Mouse (Mus musculus): ENCODE data around the gene Aspn. TPM values are rescaled to one million over a fixed set of nuclear protein-coding genes. Genes with fewer than 3 reads are reported as not detected.

Gene Aspn
- polyA plus RNA-seq (2015; fragmentation: Nextera tagmentation; extraction: Ambion mirVana): 62.9 and 89.3 TPM in 2 replicates

DNA sequence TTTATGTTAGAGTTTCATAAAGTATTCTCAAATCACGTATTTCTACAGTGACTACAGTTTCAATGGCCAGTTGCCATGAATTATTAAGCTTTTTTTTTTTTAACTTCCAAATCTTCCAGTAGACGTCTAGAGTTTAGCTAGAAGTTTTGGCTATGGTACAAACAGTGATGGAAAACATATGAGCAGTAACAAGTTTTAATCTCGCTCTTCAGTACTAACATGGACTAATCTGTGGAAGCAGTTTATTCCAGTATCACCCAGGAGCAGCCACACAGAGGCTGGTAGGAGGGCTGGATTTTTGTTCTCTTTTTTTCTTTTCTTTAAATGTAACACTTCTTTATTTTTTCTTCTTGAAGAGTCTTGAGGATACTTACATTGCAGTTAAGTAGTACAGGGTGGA lies at the start of gene Aspn:
TSS of gene Aspn (plus strand) at position 165 of the 400 bp plus-strand sequence.
- H3K4me3 ChIP-seq: peak within 1 kb of the TSS; percentile 17
- ATAC-seq (ENCODE audit: insufficient number of reproducible peaks, insufficient read depth, low FRiP score, low TSS enrichment, low read depth): no peak
- WGBS: 32% methylated on average over 3 of the region's 3 CpGs
- peak within 1 kb of the TSS; percentile 43 for H3K4me2 ChIP-seq
- no peaks in the 10 kb centered on the region for H3K9me3 ChIP-seq
- H3K36me3 ChIP-seq: no peaks in the 10 kb centered on the region
- peak within 1 kb of the TSS; percentile 82 for H3K27ac ChIP-seq
- peaks cover 26% of the 10 kb centered on the region; the same call in 1 of the 2 replicates for H3K4me1 ChIP-seq
- H3K9ac ChIP-seq: no peak within 1 kb of the TSS
- no peaks in the 10 kb centered on the region for H3K27me3 ChIP-seq

DNA sequence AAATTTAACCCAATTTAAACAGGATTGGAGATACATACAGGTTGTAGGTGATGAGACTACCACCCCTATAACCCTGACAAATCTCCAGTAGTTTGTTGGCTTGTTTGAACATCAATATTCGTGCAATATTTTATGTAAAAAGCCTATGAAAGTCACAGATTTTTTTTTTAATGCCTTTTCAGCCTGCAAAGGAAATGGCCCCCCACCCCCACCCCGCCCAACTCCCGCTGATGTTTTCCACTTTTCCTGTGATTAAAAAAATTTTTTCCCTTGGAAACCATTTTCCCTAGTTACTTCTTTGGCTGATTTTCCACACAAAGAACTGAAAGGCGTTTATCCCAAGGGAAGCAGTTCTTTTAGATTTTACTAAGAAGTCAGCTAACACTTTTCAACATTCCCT lies 39.7 kb upstream of the Aspn start, which contains the start of gene Ecm2:
TSS of gene Ecm2 (plus strand) at position 301 of the 400 bp plus-strand sequence.
- ATAC-seq (ENCODE audit: insufficient number of reproducible peaks, insufficient read depth, low FRiP score, low TSS enrichment, low read depth): no peak
- Histone ChIP-seq H3K4me1 (peaks cover 6% of the 10 kb centered on the region; the same call in 1 of the 2 replicates), H3K9me3 (no peaks in the 10 kb centered on the region), H3K4me2 (no peak within 1 kb of the TSS), H3K36me3 (no peaks in the 10 kb centered on the region), H3K9ac (no peak within 1 kb of the TSS), H3K4me3 (no peak within 1 kb of the TSS), H3K27ac (no peak within 1 kb of the TSS), H3K27me3 (no peaks in the 10 kb centered on the region)
- WGBS: 60% methylated on average over 4 of the region's 4 CpGs

DNA sequence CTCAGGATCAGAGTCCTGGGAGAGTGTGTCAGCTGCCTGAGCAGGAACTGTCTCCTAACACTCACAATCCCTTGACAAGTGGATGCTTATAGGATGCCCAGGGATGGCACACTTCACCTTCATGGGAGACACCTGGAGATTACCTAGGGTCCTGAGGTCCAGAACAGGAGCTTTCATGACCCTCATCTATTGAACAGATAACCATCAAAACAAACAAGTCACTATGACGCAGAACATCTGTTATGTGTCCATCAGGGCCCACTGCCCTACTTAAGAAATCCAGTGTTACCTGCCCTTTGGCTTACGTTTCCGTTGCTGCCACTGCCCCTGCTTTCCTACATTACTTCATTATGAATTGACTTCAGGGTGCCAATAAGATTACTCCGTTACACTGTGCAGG lies 38.5 kb upstream of the Aspn start:
- H3K4me1 ChIP-seq: peaks cover 6% of the 10 kb centered on the region; the same call in 1 of the 2 replicates
- WGBS: 68% methylated on average over 4 of the region's 4 CpGs
- no peak overlapping the region for H3K27ac ChIP-seq
- no peak overlapping the region for H3K4me2 ChIP-seq
- no peak overlapping the region for H3K9ac ChIP-seq
- H3K4me3 ChIP-seq: no peak overlapping the region
- H3K9me3 ChIP-seq: no peaks in the 10 kb centered on the region
- H3K36me3 ChIP-seq: no peaks in the 10 kb centered on the region
- H3K27me3 ChIP-seq: no peaks in the 10 kb centered on the region
- ATAC-seq (ENCODE audit: insufficient number of reproducible peaks, insufficient read depth, low FRiP score, low TSS enrichment, low read depth): no peak

GRCm38 (mm10) chr13:49507176-49507575 lies 37.1 kb upstream of the Aspn start:
- no peak for ATAC-seq (ENCODE audit: insufficient number of reproducible peaks, insufficient read depth, low FRiP score, low TSS enrichment, low read depth)
- H3K4me2 ChIP-seq: no peak overlapping the region
- H3K4me1 ChIP-seq: peaks cover 6% of the 10 kb centered on the region; the same call in 1 of the 2 replicates
- H3K36me3 ChIP-seq: no peaks in the 10 kb centered on the region
- H3K9me3 ChIP-seq: no peaks in the 10 kb centered on the region
- H3K4me3 ChIP-seq: no peak overlapping the region
- H3K27me3 ChIP-seq: no peaks in the 10 kb centered on the region
- WGBS: 60% methylated on average over 3 of the region's 3 CpGs
- no peak overlapping the region for H3K9ac ChIP-seq
- H3K27ac ChIP-seq: no peak overlapping the region

DNA sequence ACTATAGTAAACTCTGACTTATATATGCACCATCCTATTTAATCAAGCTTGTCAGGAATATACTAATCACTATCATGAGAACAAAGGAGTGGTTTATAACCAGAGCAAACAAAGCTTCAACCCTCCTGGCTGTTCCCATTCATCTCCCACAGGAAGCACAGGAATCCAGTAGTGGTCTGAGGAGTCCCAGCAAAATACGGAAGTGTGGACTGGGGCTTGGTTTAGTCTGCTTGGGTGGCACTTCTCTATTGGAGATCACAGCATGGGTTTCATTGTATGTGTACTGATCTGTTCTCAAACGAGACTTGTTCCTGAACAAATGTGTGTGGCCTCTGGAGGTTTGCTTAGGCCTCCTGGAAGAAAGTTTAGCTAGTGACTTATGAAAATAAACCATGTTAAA lies 25.5 kb upstream of the Aspn start:
- H3K36me3 ChIP-seq: no peaks in the 10 kb centered on the region
- H3K27ac ChIP-seq: no peak overlapping the region
- WGBS: 46% methylated on average over 2 of the region's 2 CpGs
- no peak overlapping the region for H3K4me2 ChIP-seq
- no peak overlapping the region for H3K9ac ChIP-seq
- no peak overlapping the region for H3K4me3 ChIP-seq
- H3K4me1 ChIP-seq: peaks cover 5% of the 10 kb centered on the region; the same call in 1 of the 2 replicates
- no peak for ATAC-seq (ENCODE audit: insufficient number of reproducible peaks, insufficient read depth, low FRiP score, low TSS enrichment, low read depth)
- H3K27me3 ChIP-seq: no peaks in the 10 kb centered on the region
- H3K9me3 ChIP-seq: no peaks in the 10 kb centered on the region

GRCm38 (mm10) chr13:49526235-49526634 lies 18.0 kb upstream of the Aspn start:
- Histone ChIP-seq H3K27ac (no peak overlapping the region), H3K4me1 (no peaks in the 10 kb centered on the region), H3K36me3 (no peaks in the 10 kb centered on the region), H3K4me3 (no peak overlapping the region), H3K9me3 (no peaks in the 10 kb centered on the region), H3K4me2 (no peak overlapping the region), H3K27me3 (no peaks in the 10 kb centered on the region), H3K9ac (no peak overlapping the region)
- 55% methylated on average over 2 of the region's 2 CpGs for WGBS
- no peak for ATAC-seq (ENCODE audit: insufficient number of reproducible peaks, insufficient read depth, low FRiP score, low TSS enrichment, low read depth)

DNA sequence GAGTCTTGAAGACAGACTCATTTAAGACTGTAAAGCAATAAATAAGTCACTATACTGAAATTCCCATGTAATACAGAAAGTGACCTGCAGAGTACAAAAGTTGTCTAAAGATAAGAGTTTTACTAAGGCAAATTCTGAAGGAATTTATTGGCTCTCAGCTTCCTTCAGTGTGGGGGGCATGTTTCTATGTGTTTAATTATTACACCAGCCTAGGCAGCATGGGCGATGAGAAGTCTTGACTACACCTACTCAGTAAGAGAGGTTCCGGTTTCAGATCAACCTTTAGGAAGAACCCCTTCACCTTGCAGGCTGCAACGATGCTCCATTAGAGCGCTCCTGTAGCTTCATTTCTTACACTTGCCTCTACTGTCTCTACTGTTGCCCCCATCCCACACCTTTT lies 13.6 kb upstream of the Aspn start:
- ATAC-seq (ENCODE audit: insufficient number of reproducible peaks, insufficient read depth, low FRiP score, low TSS enrichment, low read depth): no peak
- 94% methylated on average over 4 of the region's 4 CpGs for WGBS
- H3K9me3 ChIP-seq: no peaks in the 10 kb centered on the region

DNA sequence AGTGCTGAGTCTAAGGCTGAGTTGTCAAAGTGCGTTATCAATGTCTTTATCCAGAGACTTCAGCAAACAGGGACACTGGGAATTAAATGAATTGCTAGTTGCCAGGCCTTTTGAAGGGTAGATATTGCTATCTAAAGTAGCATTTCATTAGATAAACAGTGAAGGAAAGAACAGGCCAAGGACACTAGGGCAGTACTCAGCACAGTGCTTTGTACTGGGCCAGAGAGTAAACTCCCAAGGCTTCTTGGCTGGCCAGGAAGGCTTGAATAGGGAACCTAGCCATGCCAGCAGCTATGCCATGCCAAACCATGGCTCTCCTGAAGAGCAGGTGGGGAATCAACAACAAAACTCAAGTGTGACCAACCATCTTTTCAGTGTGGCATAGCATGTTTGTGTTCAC lies 7.3 kb upstream of the Aspn start:
- ATAC-seq (ENCODE audit: insufficient number of reproducible peaks, insufficient read depth, low FRiP score, low TSS enrichment, low read depth): no peak
- Histone ChIP-seq H3K9ac (no peak overlapping the region), H3K27me3 (no peaks in the 10 kb centered on the region), H3K27ac (no peak overlapping the region), H3K4me3 (no peak overlapping the region), H3K4me2 (no peak overlapping the region), H3K4me1 (peaks cover 4% of the 10 kb centered on the region; the same call in 1 of the 2 replicates), H3K9me3 (no peaks in the 10 kb centered on the region), H3K36me3 (no peaks in the 10 kb centered on the region)
- 95% methylated on average over 1 of the region's 1 CpGs for WGBS

More for the DNA sequence above, 13.6 kb upstream of the Aspn start:
- Histone ChIP-seq H3K36me3 (no peaks in the 10 kb centered on the region), H3K27ac (no peak overlapping the region), H3K4me2 (no peak overlapping the region), H3K4me3 (no peak overlapping the region), H3K27me3 (no peaks in the 10 kb centered on the region), H3K4me1 (no peaks in the 10 kb centered on the region), H3K9ac (no peak overlapping the region)

- no peak for ATAC-seq (ENCODE audit: insufficient number of reproducible peaks, insufficient read depth, low FRiP score, low TSS enrichment, low read depth)
- no peak overlapping the region for H3K4me3 ChIP-seq
- no peak overlapping the region for H3K9ac ChIP-seq
- H3K4me1 ChIP-seq: peaks cover 8% of the 10 kb centered on the region
- H3K36me3 ChIP-seq: no peaks in the 10 kb centered on the region
- WGBS: 50% methylated on average over 1 of the region's 1 CpGs
- H3K27ac ChIP-seq: peak overlapping the region; percentile 51; the same call in 1 of the 2 replicates
- H3K9me3 ChIP-seq: no peaks in the 10 kb centered on the region
- no peaks in the 10 kb centered on the region for H3K27me3 ChIP-seq
- no peak overlapping the region for H3K4me2 ChIP-seq
These were observed 5.5 kb upstream of the Aspn start for GRCm38 (mm10) chr13:49538693-49539092.

DNA sequence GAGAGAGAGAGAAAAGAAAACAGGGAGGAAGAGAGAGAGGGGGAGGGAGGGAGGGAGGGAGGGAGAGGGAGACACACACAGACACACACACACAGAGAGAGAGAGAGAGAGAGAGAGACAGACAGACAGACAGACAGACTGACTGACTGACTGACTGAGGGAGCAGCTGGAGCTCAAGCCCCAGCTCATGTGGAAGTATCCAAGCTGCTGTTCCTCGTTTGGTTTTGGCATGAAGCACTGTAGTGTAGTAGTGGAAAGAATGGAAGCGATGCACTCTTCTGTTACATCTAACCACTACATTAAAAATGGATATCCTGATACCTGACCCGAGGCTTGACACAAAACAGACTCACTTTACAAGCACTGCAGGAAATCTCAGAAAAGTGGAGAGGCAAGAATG lies 1.4 kb downstream of the Aspn start:
- H3K36me3 ChIP-seq: no peaks in the 10 kb centered on the region
- peak overlapping the region; percentile 82 for H3K27ac ChIP-seq
- no peaks in the 10 kb centered on the region for H3K27me3 ChIP-seq
- no peaks in the 10 kb centered on the region for H3K9me3 ChIP-seq
- 0 out of 2 replicates have a peak overlapping the region, but pooled peaks have one; percentile 27 for H3K9ac ChIP-seq
- peak; percentile 72 for ATAC-seq (ENCODE audit: insufficient number of reproducible peaks, insufficient read depth, low FRiP score, low TSS enrichment, low read depth)
- H3K4me2 ChIP-seq: peak overlapping the region; percentile 43
- WGBS: 19% methylated on average over 3 of the region's 3 CpGs
- peak overlapping the region; percentile 17 for H3K4me3 ChIP-seq
- peaks cover 26% of the 10 kb centered on the region; the same call in 1 of the 2 replicates for H3K4me1 ChIP-seq

GRCm38 (mm10) chr13:49546517-49546916 lies 2.3 kb downstream of the Aspn start:
- peaks cover 26% of the 10 kb centered on the region; the same call in 1 of the 2 replicates for H3K4me1 ChIP-seq
- ATAC-seq (ENCODE audit: insufficient number of reproducible peaks, insufficient read depth, low FRiP score, low TSS enrichment, low read depth): no peak
- 49% methylated on average over 1 of the region's 1 CpGs for WGBS
- H3K9ac ChIP-seq: no peak overlapping the region
- H3K27me3 ChIP-seq: no peaks in the 10 kb centered on the region
- H3K4me3 ChIP-seq: peak overlapping the region; percentile 17
- H3K36me3 ChIP-seq: no peaks in the 10 kb centered on the region
- no peaks in the 10 kb centered on the region for H3K9me3 ChIP-seq
- peak overlapping the region; percentile 82 for H3K27ac ChIP-seq
- peak overlapping the region; percentile 43 for H3K4me2 ChIP-seq

GRCm38 (mm10) chr13:49547563-49548150 lies 3.4 kb downstream of the Aspn start:
- WGBS: 77% methylated on average over 1 of the region's 1 CpGs
- peaks cover 26% of the 10 kb centered on the region; the same call in 1 of the 2 replicates for H3K4me1 ChIP-seq
- H3K4me3 ChIP-seq: no peak overlapping the region
- peak overlapping the region; percentile 81 for H3K27ac ChIP-seq
- H3K4me2 ChIP-seq: peak overlapping the region; percentile 43
- no peaks in the 10 kb centered on the region for H3K27me3 ChIP-seq
- H3K9ac ChIP-seq: no peak overlapping the region
- H3K36me3 ChIP-seq: no peaks in the 10 kb centered on the region
- no peak for ATAC-seq (ENCODE audit: insufficient number of reproducible peaks, insufficient read depth, low FRiP score, low TSS enrichment, low read depth)
- no peaks in the 10 kb centered on the region for H3K9me3 ChIP-seq
